Mouse (Mus musculus) skeletal muscle tissue, adult 2 months (tissue): ENCODE measurements at regions not wholly inside any gene's neighbourhood (a gene's known extent, or its start where the extent isn't known, plus 50 kb on each side); places are given as distances from the start of the nearest gene placed in this dataset.

Experiments used
- DNase-seq: peaks from one replicate; pipeline ENCODE4 v3.0.0-alpha.2; 2012; ENCODE audit warnings: low read depth, low spot score

GRCm38 (mm10) chr8:35300881-35301521 is 464.6 kb upstream of the Gm19410 start:
- no peak for DNase-seq

GRCm38 (mm10) chr8:35302856-35303255 is 462.7 kb upstream of the Gm19410 start:
- no peak for DNase-seq

GRCm38 (mm10) chr8:35321270-35321865 is 444.2 kb upstream of the Gm19410 start:
- peak; percentile 6 for DNase-seq

DNA sequence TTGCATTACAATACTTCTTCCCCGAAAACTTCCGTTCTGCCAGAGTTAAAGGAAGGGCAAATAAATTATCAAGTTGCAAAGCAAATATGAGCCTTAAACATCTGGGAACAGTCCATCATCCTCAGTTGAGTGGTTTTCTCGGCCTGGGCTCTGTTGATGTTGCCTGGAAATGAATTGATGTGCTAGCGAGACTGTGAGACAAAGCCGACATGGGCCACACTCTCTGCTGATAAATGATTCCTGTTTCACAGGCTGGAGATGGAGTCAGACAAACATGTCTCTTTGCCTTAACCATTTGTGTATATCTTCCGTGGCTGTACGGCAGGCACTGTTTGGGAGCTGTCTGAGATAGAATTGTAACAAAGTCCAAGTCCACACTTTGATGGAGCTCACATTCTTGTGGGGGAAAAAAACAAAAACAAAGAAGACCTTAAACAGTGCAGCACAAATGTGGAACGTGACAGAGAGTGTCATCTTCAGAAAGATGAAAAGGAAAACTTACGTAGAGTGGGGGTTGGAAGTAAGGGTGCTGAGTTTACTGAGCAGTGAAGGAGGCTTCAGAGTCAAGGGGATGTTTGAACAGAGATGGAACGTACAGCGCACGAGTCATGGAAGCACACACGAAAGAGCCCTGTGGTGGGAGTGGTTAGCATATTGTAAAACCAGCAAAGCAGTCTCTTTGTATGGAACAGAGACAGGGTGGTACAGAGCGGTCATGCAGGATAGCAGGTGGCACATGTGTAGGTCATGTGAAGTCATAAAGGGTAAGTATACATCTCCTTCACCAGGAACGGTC is 442.2 kb upstream of the Gm19410 start:
- DNase-seq, result no peak
